In the genomic region with DNA sequence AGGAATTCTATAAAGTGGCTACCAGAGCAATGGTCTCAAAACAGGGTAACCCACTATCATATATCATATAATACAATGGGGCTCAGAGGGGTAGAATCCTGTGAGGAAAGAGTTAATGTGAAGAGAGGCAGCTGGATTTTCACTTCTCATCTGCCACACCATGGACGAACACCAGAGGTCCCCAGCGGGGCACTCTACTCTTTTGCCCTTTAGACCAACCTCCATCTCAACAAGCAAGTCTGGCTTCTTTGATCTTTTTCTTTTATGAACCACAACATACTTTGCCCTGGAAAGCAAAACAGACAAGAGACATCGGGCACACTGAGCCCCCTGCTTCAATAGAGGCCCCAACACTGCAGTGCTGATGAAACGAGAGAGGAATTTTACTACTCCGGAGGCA, we compare ENCODE assay signal across 9 mouse cellular contexts.
DNase-seq lines count a peak whose midpoint lies in the region; ATAC-seq lines count a peak whose summit lies in the region.
"Had no signal": no experiment of that assay in that cellular context is flagged by ENCODE, and none has a peak within 500 bp of the region (broad histone marks: within the 10 kb centered on the region; RNA-seq: fewer than 3 reads in every experiment).

No protein-coding gene starts in this region.

- no peak overlapping the region for H3K9ac ChIP-seq in intestine, embryonic 16.5 days (ENCODE audit: low read depth, low read length)
- H3K9ac ChIP-seq: hindbrain, embryonic 15.5 days had no signal

- no peak overlapping the region for H3K4me3 ChIP-seq in heart, embryonic 10.5 days
- H3K4me3 ChIP-seq in intestine, embryonic 16.5 days (ENCODE audit: low read length) = 0 out of 2 replicates have a peak overlapping the region, but pooled peaks have one; percentile 14
- H3K4me3 ChIP-seq: hindbrain, embryonic 15.5 days had no signal

- H3K4me1 ChIP-seq in heart, embryonic 10.5 days = no peaks in the 10 kb centered on the region
- no peaks in the 10 kb centered on the region for H3K4me1 ChIP-seq in intestine, embryonic 16.5 days (ENCODE audit: control insufficient read depth, insufficient read depth, low read length)
- H3K4me1 ChIP-seq: hindbrain, embryonic 15.5 days had no signal

- H3K36me3 ChIP-seq in heart, embryonic 10.5 days = no peaks in the 10 kb centered on the region
- no peaks in the 10 kb centered on the region for H3K36me3 ChIP-seq in intestine, embryonic 16.5 days (ENCODE audit: control insufficient read depth, insufficient read depth, low read length)
- H3K36me3 ChIP-seq: hindbrain, embryonic 15.5 days had no signal

- H3K27ac ChIP-seq in heart, embryonic 10.5 days = no peak overlapping the region; the same call in 1 of the 2 replicates
- H3K27ac ChIP-seq in intestine, embryonic 16.5 days (ENCODE audit: low read length) = no peak overlapping the region
- H3K27ac ChIP-seq: hindbrain, embryonic 15.5 days had no signal

- ATAC-seq in intestine, embryonic 16.5 days = no peak
- ATAC-seq in monocyte, adult 5-6 weeks (replicated peaks; ENCODE audit: insufficient number of reproducible peaks, low FRiP score, low TSS enrichment, poor library complexity, severe bottlenecking) = no peak

- no peaks in the 10 kb centered on the region for H3K27me3 ChIP-seq in heart, embryonic 10.5 days (ENCODE audit: insufficient read depth, poor library complexity, severe bottlenecking)
- no peaks in the 10 kb centered on the region for H3K27me3 ChIP-seq in intestine, embryonic 16.5 days (replicated peaks; ENCODE audit: control insufficient read depth, insufficient read depth, low read length)
- H3K27me3 ChIP-seq: hindbrain, embryonic 15.5 days had no signal

- no peaks in the 10 kb centered on the region for H3K9me3 ChIP-seq in heart, embryonic 10.5 days
- no peaks in the 10 kb centered on the region for H3K9me3 ChIP-seq in intestine, embryonic 16.5 days (ENCODE audit: control insufficient read depth, low read length)
- H3K9me3 ChIP-seq: hindbrain, embryonic 15.5 days had no signal

- H3K4me2 ChIP-seq in intestine, embryonic 16.5 days (ENCODE audit: low read depth, low read length) = 0 out of 2 replicates have a peak overlapping the region, but pooled peaks have one; percentile 16
- H3K4me2 ChIP-seq: hindbrain, embryonic 15.5 days had no signal

- WGBS in heart, embryonic 10.5 days = 17% methylated on average over 5 of the region's 5 CpGs
- 17% methylated on average over 5 of the region's 5 CpGs for WGBS in intestine, embryonic 16.5 days

- DNase-seq in heart, embryonic 10.5 days (ENCODE audit: low spot score) = peak; percentile 74
- no peak for DNase-seq in heart, adult 9 months (ENCODE audit: low spot score in 2 of 2)
- peak; percentile 7 to 45 for DNase-seq in B cell, adult 2 months
- DNase-seq in adrenal gland, postnatal 25 days = peak; percentile 15
- peak; percentile 1 for DNase-seq in lung, postnatal 14 days
- DNase-seq in gastrocnemius, adult 8-10 months (ENCODE audit: low spot score in 2 of 2) = no peak

Comparison
In these comparisons a context has a peak if more than half of its experiments do, and no peak if none do; other contexts are left out.
1. DNase-seq: peak in heart, embryonic 10.5 days (single experiment), B cell, adult 2 months (2 of 2), adrenal gland, postnatal 25 days (single experiment) and lung, postnatal 14 days (single experiment); none in heart, adult 9 months (0 of 2) and gastrocnemius, adult 8-10 months (0 of 2).